Mouse (Mus musculus) heart, postnatal 36 days (tissue): Measurements from ENCODE around the gene Gm14440. TPM values are rescaled to one million over a fixed set of nuclear protein-coding genes. Genes with fewer than 3 reads are reported as not detected.
"Not testable (repeated sequence)": the region's sequence is repeated elsewhere in the genome, so short reads cannot be mapped to it uniquely, and the experiment has no call there.

Experiments used
- DNase-seq, 2 experiments: peaks; one replicate each; pipeline ENCODE4 v3.0.0; 2021 to 2022
- intact Hi-C: fragments of 180-260 bp; cut with DNase I; formaldehyde crosslinking; loops from one replicate; pipeline ENCODE4 v1.15.1; 2025
- total RNA-seq, 2 experiments: library from RNA; stranded (reverse); gene quantifications; 2 replicates each; pipeline ENCODE4 v1.2.3; 2021

The Gm14440 gene
- 1 to 10 TPM; 5.4 to 8.2 TPM for total RNA-seq

- DNase-seq, intact Hi-C loops: not testable (repeated sequence)
Observed at GRCm38 (mm10) chr2:175274825-175275224, at the start of gene Gm14440. Gene Gm14440, plus strand, starts transcription at chr2:175275125.

Other genes starting within 250 kb of the Gm14440 start
- gene Gm14393, start 207.3 kb upstream of the Gm14440 start, total RNA-seq, result 1 to 10 TPM in 1 of 2 experiments, not detected in 1; 1.0 TPM
- gene Gm14399, start 133.1 kb upstream of the Gm14440 start, total RNA-seq, result 1 to 10 TPM; 8.8 to 9.0 TPM
- under 1 TPM; 0.43 to 0.50 TPM for gene Gm14443, start 99.3 kb upstream of the Gm14440 start, total RNA-seq
- 10 to 100 TPM; 59.4 to 60.8 TPM for gene Gm14391, start 68.2 kb upstream of the Gm14440 start, total RNA-seq
- 10 to 100 TPM; 37.0 to 44.5 TPM for gene Gm4631, start 63.1 kb downstream of the Gm14440 start, total RNA-seq
- gene Zfp968, start 97.3 kb downstream of the Gm14440 start, total RNA-seq, result 10 to 100 TPM; 38.7 to 39.0 TPM
- 1 to 10 TPM; 1.6 to 2.2 TPM for gene Gm4724, start 160.7 kb downstream of the Gm14440 start, total RNA-seq
- 1 to 10 TPM; 4.2 to 5.4 TPM for gene Zfp965, start 194.9 kb downstream of the Gm14440 start, total RNA-seq